Mouse (Mus musculus) intestine, embryonic 14.5 days (tissue): ENCODE measurements around the gene Retn. TPM values are rescaled to one million over a fixed set of nuclear protein-coding genes. Genes with fewer than 3 reads are reported as not detected.
A peak's percentile ranks its signal among the peaks of the same experiment; 100 is the strongest.

ENCODE experiments used
- ATAC-seq: fragments of 200-750 bp; cut with Nextera tagmentation; replicated peaks from 2 replicates; pipeline ENCODE4 v1.8.0; 2017; ENCODE audit warnings: low read depth, moderate number of reproducible peaks, moderate TSS enrichment, moderate library complexity; ENCODE audit not compliant: low FRiP score, low TSS enrichment
- DNase-seq: peaks from one replicate; pipeline ENCODE4 v3.0.0-alpha.2; 2018; ENCODE audit warnings: low spot score
- H3K27ac ChIP-seq: fragments of 300-500 bp; sonication (generic); 2 replicates; pipeline ENCODE4 v1.5.1; 2014; ENCODE audit warnings: low read depth, mild to moderate bottlenecking, control low read depth
- H3K27me3 ChIP-seq: fragments of 300-500 bp; sonication (generic); replicated peaks from 2 replicates; pipeline ENCODE4 v1.6.1; 2014; ENCODE audit warnings: low read length, control low read depth; ENCODE audit not compliant: control insufficient read depth, insufficient read depth
- H3K36me3 ChIP-seq: fragments of 300-500 bp; sonication (generic); 2 replicates; pipeline ENCODE4 v1.6.1; 2014; ENCODE audit warnings: low read length, control low read depth; ENCODE audit not compliant: control insufficient read depth, insufficient read depth
- H3K4me1 ChIP-seq: fragments of 300-500 bp; sonication (generic); replicated peaks from 2 replicates; pipeline ENCODE4 v1.6.1; 2014; ENCODE audit warnings: low read length, control low read depth, mixed read lengths; ENCODE audit not compliant: control insufficient read depth, insufficient read depth
- H3K4me2 ChIP-seq: fragments of 300-500 bp; sonication (generic); 2 replicates; pipeline ENCODE4 v1.6.1; 2014; ENCODE audit warnings: low read length
- H3K4me3 ChIP-seq: fragments of 300-500 bp; sonication (generic); 2 replicates; pipeline ENCODE4 v1.5.1; 2014; ENCODE audit warnings: low read depth, low read length, control low read depth, mixed read lengths
- H3K9ac ChIP-seq: fragments of 300-500 bp; sonication (generic); 2 replicates; pipeline ENCODE4 v1.6.1; 2014; ENCODE audit warnings: mild to moderate bottlenecking, low read length
- H3K9me3 ChIP-seq: fragments of 300-500 bp; sonication (generic); 2 replicates; pipeline ENCODE4 v1.6.1; 2016; ENCODE audit warnings: low read length, control low read depth; ENCODE audit not compliant: control insufficient read depth
- WGBS: fragments of 180-500 bp; shearing (Covaris S2); extraction: QIAGEN DNeasy Blood & Tissue Kit; methylation state at CpG from one replicate; pipeline ENCODE4 v1.1.7; 2014; 5-methylcytosine and 5-hydroxymethylcytosine counted together
- polyA plus RNA-seq: library from polyadenylated mRNA; unstranded; fragments of >200 nt; fragmentation: Nextera tagmentation; extraction: Ambion mirVana; gene quantifications from 2 replicates; pipeline ENCODE4 v1.2.1, GENCODE M21; 2014

Gene Retn
- polyA plus RNA-seq, 1 experiment from 2014 or later: 0.22 TPM

- no peak for DNase-seq
- Histone ChIP-seq H3K27ac (no peak overlapping the region), H3K4me1 (0 out of 2 replicates have a peak, but pooled peaks cover 8% of the 10 kb centered on the region), H3K9ac (no peak overlapping the region), H3K4me2 (no peak overlapping the region), H3K27me3 (peaks cover 12% of the 10 kb centered on the region; the same call in 1 of the 2 replicates), H3K4me3 (no peak overlapping the region), H3K36me3 (no peaks in the 10 kb centered on the region), H3K9me3 (no peaks in the 10 kb centered on the region)
- ATAC-seq: no peak
- WGBS: 63% methylated on average over 5 of the region's 5 CpGs
These were observed 28.6 kb upstream of the Retn start for GRCm38 (mm10) chr8:3626971-3627370.

GRCm38 (mm10) chr8:3628014-3628413, 27.6 kb upstream of the Retn start:
- Histone ChIP-seq H3K27me3 (peaks cover 12% of the 10 kb centered on the region; the same call in 1 of the 2 replicates), H3K9ac (no peak overlapping the region), H3K36me3 (no peaks in the 10 kb centered on the region), H3K4me1 (0 out of 2 replicates have a peak, but pooled peaks cover 5% of the 10 kb centered on the region), H3K4me2 (no peak overlapping the region), H3K4me3 (no peak overlapping the region), H3K9me3 (no peaks in the 10 kb centered on the region), H3K27ac (no peak overlapping the region)
- ATAC-seq (no peak), DNase-seq (peak; percentile 57)
- WGBS: 32% methylated on average over 5 of the region's 5 CpGs

GRCm38 (mm10) chr8:3630647-3631477, 24.7 kb upstream of the Retn start, which contains the start of gene Stxbp2:
Gene Stxbp2, plus strand, starts transcription at chr8:3630955.
- Histone ChIP-seq H3K4me3 (peak within 1 kb of the TSS; percentile 59), H3K9me3 (no peaks in the 10 kb centered on the region), H3K4me1 (0 out of 2 replicates have a peak, but pooled peaks cover 5% of the 10 kb centered on the region), H3K27ac (no peak within 1 kb of the TSS), H3K4me2 (peak within 1 kb of the TSS; percentile 78), H3K36me3 (peaks cover 6% of the 10 kb centered on the region; the same call in 1 of the 2 replicates), H3K27me3 (peaks cover 12% of the 10 kb centered on the region; the same call in 1 of the 2 replicates), H3K9ac (peak within 1 kb of the TSS; percentile 55)
- WGBS: 7% methylated on average over 47 of the region's 47 CpGs
- DNase-seq: peak; percentile 85
- ATAC-seq: peak; percentile 95

- 21% methylated on average over 8 of the region's 8 CpGs for WGBS
These were observed 24.1 kb upstream of the Retn start for GRCm38 (mm10) chr8:3631478-3631875.

GRCm38 (mm10) chr8:3645804-3646203, 9.8 kb upstream of the Retn start:
- Histone ChIP-seq H3K27me3 (no peaks in the 10 kb centered on the region), H3K4me1 (no peaks in the 10 kb centered on the region), H3K4me2 (no peak overlapping the region), H3K4me3 (no peak overlapping the region), H3K36me3 (peaks cover 4% of the 10 kb centered on the region; the same call in 1 of the 2 replicates), H3K9me3 (no peaks in the 10 kb centered on the region), H3K27ac (no peak overlapping the region), H3K9ac (no peak overlapping the region)
- DNase-seq: no peak
- no peak for ATAC-seq
- WGBS: 26% methylated on average over 5 of the region's 5 CpGs

More at GRCm38 (mm10) chr8:3631478-3631875, 24.1 kb upstream of the Retn start:
- Histone ChIP-seq H3K4me1 (0 out of 2 replicates have a peak, but pooled peaks cover 5% of the 10 kb centered on the region), H3K27ac (no peak overlapping the region), H3K9me3 (no peaks in the 10 kb centered on the region), H3K9ac (peak overlapping the region; percentile 55), H3K36me3 (peaks cover 12% of the 10 kb centered on the region; the same call in 1 of the 2 replicates), H3K4me2 (peak overlapping the region; percentile 78), H3K4me3 (peak overlapping the region; percentile 59), H3K27me3 (peaks cover 12% of the 10 kb centered on the region; the same call in 1 of the 2 replicates)
- DNase-seq (peak; percentile 69), ATAC-seq (peak; percentile 17; the same call in 1 of the 2 replicates)

- 86% methylated on average over 6 of the region's 6 CpGs for WGBS
- H3K9me3 ChIP-seq: no peaks in the 10 kb centered on the region
- ATAC-seq: no peak
- H3K9ac ChIP-seq: no peak overlapping the region
- H3K4me2 ChIP-seq: no peak overlapping the region
- no peaks in the 10 kb centered on the region for H3K36me3 ChIP-seq
- H3K4me1 ChIP-seq: no peaks in the 10 kb centered on the region
- DNase-seq: no peak
- H3K4me3 ChIP-seq: no peak overlapping the region
- H3K27me3 ChIP-seq: no peaks in the 10 kb centered on the region
- no peak overlapping the region for H3K27ac ChIP-seq
These were observed 8.6 kb upstream of the Retn start for GRCm38 (mm10) chr8:3646824-3647531.

GRCm38 (mm10) chr8:3647561-3647960, 8.0 kb upstream of the Retn start:
- ATAC-seq (no peak), DNase-seq (no peak)
- no peaks in the 10 kb centered on the region for H3K27me3 ChIP-seq
- WGBS: 80% methylated on average over 4 of the region's 4 CpGs
- no peaks in the 10 kb centered on the region for H3K9me3 ChIP-seq
- no peak overlapping the region for H3K4me2 ChIP-seq
- no peak overlapping the region for H3K9ac ChIP-seq
- no peaks in the 10 kb centered on the region for H3K36me3 ChIP-seq
- no peak overlapping the region for H3K27ac ChIP-seq
- H3K4me1 ChIP-seq: no peaks in the 10 kb centered on the region
- no peak overlapping the region for H3K4me3 ChIP-seq

- Histone ChIP-seq H3K9me3 (no peaks in the 10 kb centered on the region), H3K9ac (no peak overlapping the region), H3K4me2 (no peak overlapping the region), H3K27ac (no peak overlapping the region), H3K4me3 (no peak overlapping the region), H3K27me3 (no peaks in the 10 kb centered on the region), H3K36me3 (no peaks in the 10 kb centered on the region), H3K4me1 (no peaks in the 10 kb centered on the region)
- no peak for ATAC-seq
- WGBS: 72% methylated on average over 2 of the region's 2 CpGs
- DNase-seq: no peak
These were observed 7.3 kb upstream of the Retn start for GRCm38 (mm10) chr8:3648268-3648667.
